Mouse (Mus musculus) lung, adult 2 months (tissue): ENCODE data around the gene Rnf166.

Experiments
- CTCF ChIP-seq: fragments of 200-500 bp; IDR thresholded peaks from 2 replicates; pipeline ENCODE4 v1.5.1; 2011; ENCODE audit warnings: mild to moderate bottlenecking, low read length, control low read depth; ENCODE audit not compliant: insufficient read depth
- POLR2A ChIP-seq: fragments of 200-500 bp; IDR thresholded peaks from 2 replicates; pipeline ENCODE4 v1.6.1; 2011; ENCODE audit warnings: low read depth, mild to moderate bottlenecking, control low read depth, low read length, borderline replicate concordance; ENCODE audit errors: extremely low read depth

DNA sequence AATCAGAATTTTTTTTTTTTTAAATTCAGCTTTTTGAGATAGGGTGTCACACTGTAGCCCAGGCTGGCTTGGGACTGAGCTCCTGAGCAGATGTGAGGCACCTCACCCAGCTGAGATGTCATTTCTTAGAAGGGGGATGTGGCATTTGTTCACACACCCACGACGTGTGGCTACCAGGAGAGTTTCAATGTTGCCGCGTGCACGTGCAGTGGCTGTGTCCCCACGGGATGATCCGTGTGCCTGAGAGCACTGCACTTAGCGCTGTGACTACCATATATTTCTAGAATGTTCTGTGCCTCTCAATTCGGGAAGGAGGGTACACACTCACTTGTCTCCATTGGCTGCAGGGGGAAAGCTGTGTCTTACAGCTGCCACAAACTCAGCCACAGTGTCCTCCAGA is 39.7 kb downstream of the Rnf166 start:
- no peak for TF ChIP-seq POLR2A
- no peak for TF ChIP-seq CTCF
